In genomic region chr10:78395819-78396624, GRCm38 (mm10) we compare ENCODE assay signal across 9 mouse cellular contexts. TPM values are rescaled to one million over a fixed set of nuclear protein-coding genes. Genes with fewer than 3 reads are reported as not detected.
DNase-seq lines count a peak whose midpoint lies in the region; ATAC-seq and TF ChIP-seq lines count a peak whose summit lies in the region.
"Had no signal": no experiment of that assay in that cellular context is flagged by ENCODE, and none has a peak within 500 bp of the region (broad histone marks: within the 10 kb centered on the region; RNA-seq: fewer than 3 reads in every experiment).

No protein-coding gene starts in this region.

- H3K9ac ChIP-seq in ES-E14 (ENCODE audit: insufficient read depth, low read depth, low read length, poor library complexity, severe bottlenecking), result no peak overlapping the region
- 0 out of 2 replicates have a peak overlapping the region, but pooled peaks have one; percentile 28 for H3K9ac ChIP-seq in forebrain, embryonic 13.5 days
- no peak overlapping the region for H3K9ac ChIP-seq in lung, postnatal 0 days (replicated peaks; ENCODE audit: low read depth)
- H3K9ac ChIP-seq: liver, embryonic 15.5 days had no signal

- peaks cover 16% of the 10 kb centered on the region for H3K27me3 ChIP-seq in forebrain, embryonic 13.5 days
- H3K27me3 ChIP-seq in lung, postnatal 0 days (replicated peaks; ENCODE audit: insufficient read depth, low read length), result 0 out of 2 replicates have a peak, but pooled peaks cover 3% of the 10 kb centered on the region

- TF ChIP-seq EP300 in lung, postnatal 0 days (IDR thresholded peaks at IDR 0.05), result no peak

- whole genome bisulfite sequencing in forebrain, embryonic 13.5 days, result 2% methylated on average over 17 of the region's 17 CpGs
- WGBS in lung, postnatal 0 days, result 12% methylated on average over 17 of the region's 17 CpGs

- peak overlapping the region; percentile 47 for H3K4me2 ChIP-seq in forebrain, embryonic 13.5 days
- H3K4me2 ChIP-seq in lung, postnatal 0 days (replicated peaks; ENCODE audit: low read depth, low read length), result no peak overlapping the region
- H3K4me2 ChIP-seq: liver, embryonic 15.5 days had no signal

- in situ Hi-C loops in ES-E14 (cut with MboI; ENCODE audit: low sequenced_read_pairs in 2 of 2, unreplicated experiment in 2 of 2), result no loop called here

- TF ChIP-seq CTCF in layer of hippocampus, adult 2 months (conservative IDR thresholded peaks at IDR 0.05), result peak; percentile 98
- peak; percentile 92 for TF ChIP-seq CTCF in lung, postnatal 0 days (IDR thresholded peaks at IDR 0.05)

- no peak overlapping the region for H3K27ac ChIP-seq in ES-E14 (ENCODE audit: insufficient read depth, low read depth, low read length, poor library complexity, severe bottlenecking)
- peak overlapping the region; percentile 49 for H3K27ac ChIP-seq in forebrain, embryonic 13.5 days
- H3K27ac ChIP-seq in layer of hippocampus, adult 2 months, result peak overlapping the region; percentile 32; the same call in 1 of the 2 replicates
- H3K27ac ChIP-seq in lung, postnatal 0 days (ENCODE audit: low read length), result no peak overlapping the region
- H3K27ac ChIP-seq: liver, embryonic 15.5 days had no signal

- no peak overlapping the region for H3K4me3 ChIP-seq in ES-E14 (ENCODE audit: insufficient read depth in 1 of 2, low read depth in 1 of 2, low read length in 2 of 2, poor library complexity in 1 of 2, severe bottlenecking in 1 of 2)
- H3K4me3 ChIP-seq in forebrain, embryonic 13.5 days, result peak overlapping the region; percentile 14; the same call in 1 of the 2 replicates
- no peak overlapping the region for H3K4me3 ChIP-seq in layer of hippocampus, adult 2 months
- H3K4me3 ChIP-seq in lung, postnatal 0 days (ENCODE audit: low read depth, low read length), result no peak overlapping the region
- H3K4me3 ChIP-seq: liver, embryonic 15.5 days had no signal

- no peaks in the 10 kb centered on the region for H3K9me3 ChIP-seq in ES-E14 (ENCODE audit: control insufficient read depth, insufficient read depth, low read depth, low read length)
- H3K9me3 ChIP-seq in forebrain, embryonic 13.5 days (replicated peaks), result no peaks in the 10 kb centered on the region
- no peaks in the 10 kb centered on the region for H3K9me3 ChIP-seq in lung, postnatal 0 days (ENCODE audit: low read length)
- H3K9me3 ChIP-seq: liver, embryonic 15.5 days had no signal

- peak; percentile 97 for DNase-seq in ES-E14 (ENCODE audit: low read depth, low spot score)
- peak; percentile 93 to 99 for DNase-seq in layer of hippocampus, adult 2 months (ENCODE audit: low spot score in 2 of 2)
- DNase-seq in lung, postnatal 0 days (ENCODE audit: low spot score), result peak; percentile 97
- peak; percentile 97 for DNase-seq in ovary, postnatal 14 days (ENCODE audit: low spot score)
- peak; percentile 76 to 95 for DNase-seq in thymus, postnatal 10 days (ENCODE audit: low spot score in 2 of 2)

- peaks cover 9% of the 10 kb centered on the region for H3K36me3 ChIP-seq in ES-E14 (ENCODE audit: control insufficient read depth, insufficient read depth, low read length, poor library complexity, severe bottlenecking)
- H3K36me3 ChIP-seq in forebrain, embryonic 13.5 days (ENCODE audit: poor library complexity, severe bottlenecking), result peaks cover 22% of the 10 kb centered on the region
- peaks cover 2% of the 10 kb centered on the region for H3K36me3 ChIP-seq in lung, postnatal 0 days (ENCODE audit: insufficient read depth, low read length)

- ATAC-seq in cerebellum, adult (ENCODE audit: insufficient number of reproducible peaks, low FRiP score, low TSS enrichment), result peak; percentile 75
- ATAC-seq in forebrain, embryonic 13.5 days, result peak; percentile 90
- ATAC-seq in hematopoietic stem cell, adult 5-6 weeks (replicated peaks in 1 of 2; ENCODE audit: insufficient read depth in 1 of 2, low FRiP score in 2 of 2, low TSS enrichment in 1 of 2, low read depth in 1 of 2, poor library complexity in 2 of 2, severe bottlenecking in 2 of 2), result peak; percentile 67 to 79
- peak; percentile 83 for ATAC-seq in lung, postnatal 0 days

- H3K4me1 ChIP-seq in ES-E14 (ENCODE audit: control insufficient read depth in 2 of 2, insufficient read depth in 2 of 2, low read length in 2 of 2, poor library complexity in 1 of 2), result peaks cover 0 to 11% of the 10 kb centered on the region in 2 experiments; a peak in 2 of 4 replicates
- peaks cover 20% of the 10 kb centered on the region for H3K4me1 ChIP-seq in forebrain, embryonic 13.5 days
- no peaks in the 10 kb centered on the region for H3K4me1 ChIP-seq in lung, postnatal 0 days (ENCODE audit: insufficient read depth, low read depth, low read length)

TF ChIP-seq in ES-E14, 5 proteins besides CTCF, POLR2A, EP300 and RAD21:
- no peak for TF ChIP-seq HCFC1 (IDR thresholded peaks at IDR 0.05; ENCODE audit: borderline replicate concordance, insufficient read depth, low read length)
- TF ChIP-seq ZNF384 (IDR thresholded peaks at IDR 0.05; ENCODE audit: low read depth, low read length), result no peak
- no peak for TF ChIP-seq CHD2 (IDR thresholded peaks at IDR 0.05; ENCODE audit: low read depth, low read length)
- no peak for TF ChIP-seq MAFK (IDR thresholded peaks at IDR 0.05; ENCODE audit: insufficient read depth, low read depth, low read length)
- no peak for TF ChIP-seq ZC3H11A (IDR thresholded peaks at IDR 0.05; ENCODE audit: borderline replicate concordance, low read depth, low read length)

RNA-seq across cellular contexts. Expression of gene Rrp1, which starts 16.8 kb away (rescaled TPM):
- total RNA-seq in ES-E14 (2012; rRNA removed), result 161 and 182 TPM in 2 replicates
- 354 and 366 TPM in 2 replicates for polyA plus RNA-seq in forebrain, embryonic 13.5 days (2015; fragmentation: Nextera tagmentation; extraction: Ambion mirVana)
- 310 and 472 TPM in 2 replicates for total RNA-seq in hematopoietic stem cell, adult 5-6 weeks (2017)
- 100 to 1,000 TPM; 352 to 358 TPM for total RNA-seq in layer of hippocampus, adult 2 months (2021)
- 171 and 175 TPM in 2 replicates for polyA plus RNA-seq in lung, postnatal 0 days (2015; fragmentation: Nextera tagmentation; extraction: Ambion mirVana)

RNA-seq across cellular contexts. Expression of gene Cstb, which starts 29.4 kb away (rescaled TPM):
- total RNA-seq in ES-E14 (2012; rRNA removed), result 110 and 150 TPM in 2 replicates
- polyA plus RNA-seq in forebrain, embryonic 13.5 days (2015; fragmentation: Nextera tagmentation; extraction: Ambion mirVana), result 91.7 and 116 TPM in 2 replicates
- 28.9 and 59.0 TPM in 2 replicates for total RNA-seq in hematopoietic stem cell, adult 5-6 weeks (2017)
- 10 to 100 TPM; 29.9 to 34.9 TPM for total RNA-seq in layer of hippocampus, adult 2 months (2021)
- polyA plus RNA-seq in lung, postnatal 0 days (2015; fragmentation: Nextera tagmentation; extraction: Ambion mirVana), result 440 and 490 TPM in 2 replicates

RNA-seq across cellular contexts. Expression of gene Agpat3, which starts 43.7 kb away (rescaled TPM):
- total RNA-seq in ES-E14 (2012; rRNA removed), result 52.0 and 54.0 TPM in 2 replicates
- polyA plus RNA-seq in forebrain, embryonic 13.5 days (2015; fragmentation: Nextera tagmentation; extraction: Ambion mirVana), result 45.9 and 50.0 TPM in 2 replicates
- 10.9 and 13.1 TPM in 2 replicates for total RNA-seq in hematopoietic stem cell, adult 5-6 weeks (2017)
- 100 to 1,000 TPM; 207 to 216 TPM for total RNA-seq in layer of hippocampus, adult 2 months (2021)
- polyA plus RNA-seq in lung, postnatal 0 days (2015; fragmentation: Nextera tagmentation; extraction: Ambion mirVana), result 119 and 129 TPM in 2 replicates

Comparison
In these comparisons a context has a peak if more than half of its experiments do, and no peak if none do; other contexts are left out.
1. H3K27ac ChIP-seq: peak in forebrain, embryonic 13.5 days (single experiment) and layer of hippocampus, adult 2 months (single experiment); none in ES-E14 (single experiment) and lung, postnatal 0 days (single experiment).
2. Peak in every context shown above with its lines, with median percentiles within 50 percentile points of each other: DNase-seq and ATAC-seq.